Mouse (Mus musculus) gastrocnemius, postnatal 10 days (tissue): Measurements from ENCODE around the gene Gnptg. TPM values are rescaled to one million over a fixed set of nuclear protein-coding genes. Genes with fewer than 3 reads are reported as not detected.

ENCODE experiments used
- DNase-seq: peaks from one replicate; pipeline ENCODE4 v3.0.0; 2021; ENCODE audit warnings: mixed read lengths
- long read RNA-seq, 2 experiments: library from polyadenylated mRNA; stranded (forward); transcript quantifications; one replicate each; pipeline ENCODE4 v2.0.0; 2021
- total RNA-seq, 2 experiments: library from RNA; stranded (reverse); gene quantifications; 2 replicates each; pipeline ENCODE4 v1.2.3; 2021

Gene Gnptg
- 10 to 100 TPM; 13.1 to 13.5 TPM for total RNA-seq
- long read RNA-seq, experiment 1, transcript Gnptg-201 (11 exons, 1,234 nt) = major isoform, 14 of 21 reads
- long read RNA-seq, experiment 1, partial matches to known transcripts = 0 of 21 reads
- long read RNA-seq, experiment 1, other reads (novel, unspliced or antisense) = 7 of 21 reads
- long read RNA-seq, experiment 2, transcript Gnptg-201 (11 exons, 1,234 nt) = major isoform, 12 of 15 reads
- long read RNA-seq, experiment 2, partial matches to known transcripts = 0 of 15 reads
- long read RNA-seq, experiment 2, other reads (novel, unspliced or antisense) = 3 of 15 reads

DNA sequence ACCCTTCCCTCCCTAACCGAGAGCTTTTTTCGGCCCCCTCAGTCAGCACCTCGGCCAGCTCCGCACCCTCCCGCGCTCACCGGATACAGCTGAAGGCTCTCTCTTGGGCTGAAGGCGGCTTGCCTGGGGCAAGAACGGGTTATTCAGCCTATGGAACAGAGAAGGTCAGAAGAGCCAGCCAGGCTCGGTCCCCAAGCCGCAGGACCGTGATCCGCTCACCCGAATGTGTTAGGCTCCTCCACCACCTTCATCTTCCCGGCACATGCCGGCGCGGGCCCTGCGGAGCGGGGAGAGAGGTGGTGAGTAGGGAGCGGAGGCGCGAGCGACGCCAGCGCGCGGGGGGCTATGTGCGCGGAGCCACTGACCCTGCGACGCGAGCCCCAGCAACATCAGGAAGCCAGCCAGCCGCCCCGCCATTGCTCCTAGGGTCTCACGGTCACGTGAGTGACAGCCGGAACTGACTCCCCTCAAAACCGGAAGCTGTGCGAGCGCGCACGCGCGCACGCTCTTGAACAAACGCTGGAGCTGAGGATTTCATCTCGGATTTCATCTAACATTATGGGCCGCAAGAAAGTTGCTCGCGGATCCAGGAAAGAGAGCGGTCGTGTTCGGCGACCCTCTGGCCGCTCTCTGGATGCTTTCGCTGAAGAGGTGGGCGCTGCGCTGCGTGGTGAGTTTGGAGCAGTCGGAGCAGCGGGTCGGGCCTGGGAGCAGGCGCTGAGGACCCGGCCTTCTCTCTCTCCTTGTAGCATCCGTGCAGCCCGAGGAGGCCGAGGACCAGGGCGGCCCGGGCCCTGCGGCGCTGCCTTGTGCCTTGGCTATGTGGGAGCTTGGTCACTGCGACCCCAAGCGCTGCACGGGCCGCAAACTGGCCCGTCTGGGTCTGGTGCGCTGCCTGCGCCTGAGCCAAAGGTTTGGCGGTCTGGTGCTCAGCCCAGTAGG, at the start of gene Gnptg, which contains the start of gene Tsr3:
Gene Gnptg (minus strand): TSS at position 430 of the 942 bp plus-strand sequence.
Gene Tsr3 (plus strand): TSS at position 476 of the 942 bp plus-strand sequence.
- DNase-seq = peak; percentile 84

DNA sequence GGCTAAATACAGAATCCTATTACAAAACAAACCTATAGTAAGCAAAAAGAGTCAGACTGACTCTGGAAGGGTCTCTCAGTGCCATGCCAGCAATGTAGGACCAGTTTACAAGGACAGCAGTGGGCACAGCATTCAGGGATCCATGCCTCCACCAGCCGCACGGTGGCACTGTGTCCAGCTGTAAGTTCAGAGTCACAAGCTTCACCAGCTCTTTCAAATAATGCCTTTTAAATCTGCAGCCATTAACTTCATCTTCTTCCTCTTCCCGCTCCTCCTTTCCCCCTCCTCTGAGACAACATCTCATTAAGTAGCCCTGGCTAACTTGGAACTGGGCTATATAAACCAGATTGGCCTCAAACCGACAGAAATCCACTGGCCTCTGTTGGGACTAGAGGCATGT, 48.9 kb upstream of the Gnptg start:
- peak; percentile 24 for DNase-seq

GRCm38 (mm10) chr17:25285033-25285432, 45.1 kb upstream of the Gnptg start:
- peak; percentile 58 for DNase-seq

- peak; percentile 22 for DNase-seq
These were observed 42.2 kb upstream of the Gnptg start for GRCm38 (mm10) chr17:25282133-25282532.

DNA sequence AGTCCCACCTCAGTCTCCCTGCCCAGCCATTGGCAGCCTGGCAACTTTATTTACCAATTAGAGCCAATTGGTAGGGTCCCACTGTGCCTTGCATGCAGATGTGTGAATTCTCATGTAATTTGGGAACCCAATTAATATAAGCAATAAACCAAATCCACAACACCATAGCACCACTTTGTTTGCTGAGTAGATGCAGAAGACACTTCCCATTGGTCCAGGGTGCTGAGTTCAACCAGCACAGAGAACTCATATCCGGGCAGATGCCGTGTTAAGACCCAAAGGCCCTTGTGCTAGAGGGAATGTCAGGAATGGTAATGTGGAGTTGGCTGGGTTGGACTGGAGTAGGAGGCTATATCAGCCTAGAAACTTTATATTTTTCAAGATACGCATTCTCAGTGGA, 35.9 kb upstream of the Gnptg start:
- no peak for DNase-seq

DNA sequence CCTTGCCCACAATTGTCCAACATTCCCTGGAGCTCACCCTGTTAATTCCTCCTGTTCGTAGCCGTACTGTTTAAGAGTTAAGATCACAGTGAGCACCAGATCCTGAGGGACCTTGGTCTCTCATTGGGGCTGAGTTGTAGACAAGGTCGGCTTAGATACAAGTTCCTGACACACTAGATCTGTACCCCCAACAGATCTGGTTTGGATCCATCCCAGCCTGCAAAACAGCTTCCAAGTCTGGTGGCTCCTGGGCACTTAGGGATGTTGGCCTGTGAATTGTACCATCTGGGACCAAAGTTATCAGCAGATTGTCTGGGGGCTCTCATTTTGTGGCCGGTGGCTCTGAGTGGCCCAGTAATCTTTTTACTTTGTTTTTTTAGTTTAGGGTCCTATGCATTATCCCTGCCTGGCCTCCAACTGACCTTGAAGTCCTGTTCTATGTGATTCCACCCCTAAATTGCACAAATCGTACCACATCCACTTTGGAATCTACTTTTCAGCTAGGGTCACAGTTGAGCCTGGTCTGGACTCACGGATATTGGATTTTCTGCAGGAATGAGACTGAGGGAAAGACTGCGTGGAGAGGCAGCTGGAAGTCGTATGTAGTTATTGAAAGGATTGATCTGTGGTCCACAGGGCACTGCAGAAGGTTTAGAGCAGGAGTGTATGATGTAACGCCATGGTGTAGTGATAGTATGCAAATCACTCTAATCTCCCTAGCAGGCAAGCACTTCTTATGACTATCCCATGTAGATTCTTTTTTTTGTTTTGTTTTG, 34.8 kb upstream of the Gnptg start, which contains the start of gene Ube2i:
Gene Ube2i (minus strand): TSS at position 52 of the 776 bp plus-strand sequence.
- no peak for DNase-seq

GRCm38 (mm10) chr17:25273706-25274501, 34.0 kb upstream of the Gnptg start:
- peak; percentile 88 for DNase-seq

DNA sequence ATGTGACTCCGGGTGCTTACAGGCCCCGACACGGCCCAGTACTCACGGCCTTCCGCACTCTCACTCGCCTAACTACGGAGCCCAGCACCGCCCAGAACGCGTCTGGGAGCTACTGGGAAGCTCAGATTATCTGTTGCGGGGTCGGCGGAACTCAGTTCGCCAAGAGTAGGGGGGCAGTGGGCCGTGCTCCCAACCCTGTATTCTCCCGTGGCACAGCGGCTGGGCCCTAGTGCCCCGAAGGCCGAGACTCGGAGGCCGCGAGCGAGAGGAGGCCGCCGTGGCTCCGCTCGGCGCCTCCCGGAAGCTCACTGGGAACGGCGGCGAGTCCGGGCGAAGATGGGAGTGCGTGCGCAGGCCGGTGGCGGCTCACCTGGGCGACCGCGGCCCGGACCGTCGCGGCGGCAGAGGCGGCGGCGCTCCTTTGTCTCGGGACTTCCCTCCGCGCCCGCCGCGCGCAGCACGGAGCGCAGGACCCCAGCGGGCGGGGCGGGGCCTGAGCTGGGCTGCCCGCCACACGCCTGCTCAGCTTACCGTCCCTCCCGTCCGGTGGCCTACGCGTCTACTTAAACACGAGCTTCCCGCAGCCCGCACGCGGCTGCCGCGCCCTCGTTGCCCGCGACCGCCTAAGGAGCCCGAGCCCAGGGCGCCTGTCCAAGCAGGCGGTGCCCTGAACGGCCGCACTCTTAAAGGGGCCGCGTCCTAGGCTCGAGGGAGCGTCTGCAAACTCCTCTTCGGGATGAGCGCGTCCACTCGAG, 33.2 kb upstream of the Gnptg start:
- DNase-seq = peak; percentile 82

- DNase-seq = no peak
These were observed 32.4 kb upstream of the Gnptg start for GRCm38 (mm10) chr17:25272326-25272725.

DNA sequence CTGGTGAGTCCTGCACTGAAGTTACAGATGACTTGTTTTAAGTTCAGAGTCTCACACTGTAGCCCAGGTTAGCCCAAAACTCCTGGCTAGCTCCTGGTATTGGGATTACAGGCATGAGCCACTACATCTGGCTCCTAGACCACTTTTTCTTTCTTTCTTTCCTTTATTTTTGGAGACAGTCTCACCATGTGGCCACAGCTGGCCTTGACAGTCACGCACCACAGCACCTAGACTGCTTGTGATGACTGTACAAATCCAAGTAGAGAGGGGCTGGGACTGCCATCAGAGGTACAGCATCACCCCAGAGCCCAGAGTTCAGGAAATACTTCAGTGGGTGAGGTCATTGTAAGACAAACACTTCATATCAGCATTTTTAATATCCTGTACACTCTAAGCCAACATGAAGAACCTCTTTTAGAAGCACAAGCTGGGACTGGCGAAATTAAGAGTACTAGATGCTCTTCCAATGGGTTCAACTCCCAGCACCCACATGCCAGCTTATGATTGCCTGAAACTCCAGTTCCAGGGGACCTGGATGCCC, 30.9 kb upstream of the Gnptg start:
- no peak for DNase-seq

- peak; percentile 36 for DNase-seq
These were observed 24.5 kb upstream of the Gnptg start for GRCm38 (mm10) chr17:25264453-25264852.

DNA sequence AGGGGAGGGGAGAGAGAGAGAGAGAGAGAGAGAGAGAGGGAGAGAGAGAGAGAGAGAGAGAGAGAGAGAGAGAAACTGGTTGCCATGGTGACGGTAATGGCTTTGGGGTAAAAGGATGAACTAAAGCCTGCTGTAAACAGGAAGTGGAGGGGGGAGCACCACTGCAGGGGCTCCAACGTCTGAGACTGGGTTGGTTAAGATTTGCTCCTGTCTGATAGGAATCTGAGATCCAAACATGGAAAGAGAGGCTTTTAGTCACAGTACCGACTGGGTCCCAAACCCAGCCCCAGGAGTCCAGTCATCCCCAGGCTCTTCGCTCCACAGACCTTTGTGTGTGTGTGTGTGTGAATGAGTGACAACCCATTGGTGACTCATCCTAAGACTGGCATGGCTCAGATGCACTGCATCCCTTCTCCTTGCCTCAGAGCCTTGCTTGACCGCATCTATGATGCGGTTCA, 17.9 kb upstream of the Gnptg start:
- DNase-seq = no peak

DNA sequence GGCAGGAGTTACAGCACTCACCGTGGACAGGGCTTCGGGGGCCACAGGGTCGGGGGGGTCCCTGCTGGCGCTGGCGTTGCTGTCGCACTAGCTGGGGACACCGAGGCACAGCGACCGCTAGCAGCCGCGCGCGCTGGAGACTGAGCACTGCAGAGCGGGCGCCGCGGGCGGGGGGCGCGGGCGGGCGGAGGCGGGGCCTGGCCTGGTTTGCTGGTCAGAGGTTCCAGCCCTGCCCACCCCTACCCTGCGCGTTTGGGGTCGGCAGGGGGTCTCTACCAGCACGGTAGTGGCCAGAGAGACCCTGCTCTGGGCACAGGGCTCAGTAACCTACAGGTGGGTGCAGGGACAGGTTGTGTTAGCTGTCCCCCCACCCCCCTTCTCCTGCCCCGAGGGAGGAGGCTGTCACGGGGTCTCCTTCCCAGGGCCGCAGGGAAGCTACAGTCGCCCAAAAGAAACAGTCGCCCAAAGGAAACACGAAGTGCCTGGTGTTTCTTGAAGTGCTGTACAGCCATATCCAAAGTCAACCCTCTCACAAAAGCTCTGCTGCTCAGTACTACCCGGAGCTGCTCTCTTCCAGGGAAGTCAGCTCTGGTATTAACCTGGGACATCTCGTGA, 16.3 kb upstream of the Gnptg start, which contains the start of gene Baiap3:
Gene Baiap3 (minus strand): TSS at position 225 of the 615 bp plus-strand sequence.
- no peak for DNase-seq

DNA sequence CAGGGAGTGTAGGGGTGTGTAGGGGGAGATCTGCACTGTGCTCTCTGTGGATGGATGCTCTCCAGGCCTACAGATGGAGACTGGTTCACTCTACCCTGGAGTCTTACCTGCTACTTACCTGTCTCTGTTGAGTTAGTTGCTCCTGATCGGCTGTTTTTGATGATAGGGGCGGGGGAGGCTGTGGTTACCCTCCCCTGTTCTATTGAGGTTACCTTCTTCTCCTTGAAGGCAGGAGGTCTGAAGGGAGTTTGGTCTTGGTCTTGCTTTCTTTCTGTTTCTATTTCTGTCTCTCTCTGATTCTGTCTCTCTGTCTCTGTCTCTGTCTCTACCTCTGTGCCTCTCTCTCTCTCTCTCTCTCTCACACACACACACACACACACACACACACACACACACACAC, 15.2 kb upstream of the Gnptg start:
- DNase-seq = no peak

- no peak for DNase-seq
These were observed 13.8 kb upstream of the Gnptg start for GRCm38 (mm10) chr17:25253760-25254159.

- DNase-seq = no peak
These were observed 12.7 kb upstream of the Gnptg start for GRCm38 (mm10) chr17:25252643-25253042.

GRCm38 (mm10) chr17:25250181-25250835, 10.4 kb upstream of the Gnptg start:
- no peak for DNase-seq

- DNase-seq = no peak
These were observed 8.3 kb upstream of the Gnptg start for GRCm38 (mm10) chr17:25248033-25248750.
